Mouse (Mus musculus) megakaryocyte, embryonic 14.5 days (primary cell): Measurements from ENCODE around the gene Gm21761.
"Not testable (repeated sequence)": the region's sequence is repeated elsewhere in the genome, so short reads cannot be mapped to it uniquely, and the experiment has no call there.

ENCODE experiments used
- FLI1 ChIP-seq: IDR thresholded peaks from 2 replicates; pipeline ENCODE4 v1.6.1; 2012; ENCODE audit warnings: low read length, inconsistent platforms, mixed read lengths
- GATA1 ChIP-seq: IDR thresholded peaks from 3 replicates; pipeline ENCODE4 v1.6.1; 2012; ENCODE audit warnings: mixed read lengths, low read length, inconsistent platforms, borderline replicate concordance

DNA sequence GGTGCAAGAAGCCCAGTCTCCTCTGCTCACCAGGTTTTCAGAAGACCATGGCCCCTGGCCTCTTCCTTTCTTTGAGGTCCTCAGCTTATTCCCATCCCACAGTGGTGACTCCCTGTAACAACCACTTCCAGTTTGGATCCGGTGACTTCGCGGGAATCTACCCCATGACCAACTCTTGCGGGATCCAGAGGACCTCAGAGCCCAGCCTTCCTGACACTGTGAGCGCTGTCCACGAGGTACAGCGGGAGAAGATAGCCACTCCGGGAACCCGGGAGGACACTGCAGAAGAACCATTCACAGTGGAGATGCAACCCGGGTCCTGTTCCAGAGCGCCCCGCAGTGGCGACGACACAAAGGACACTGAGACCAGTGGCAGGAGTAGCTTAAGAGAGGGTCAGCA is 39.1 kb upstream of the Gm21761 start:
- TF ChIP-seq GATA1, FLI1: not testable (repeated sequence)
